Mouse (Mus musculus): ENCODE results near the gene Tmco3.

DNA sequence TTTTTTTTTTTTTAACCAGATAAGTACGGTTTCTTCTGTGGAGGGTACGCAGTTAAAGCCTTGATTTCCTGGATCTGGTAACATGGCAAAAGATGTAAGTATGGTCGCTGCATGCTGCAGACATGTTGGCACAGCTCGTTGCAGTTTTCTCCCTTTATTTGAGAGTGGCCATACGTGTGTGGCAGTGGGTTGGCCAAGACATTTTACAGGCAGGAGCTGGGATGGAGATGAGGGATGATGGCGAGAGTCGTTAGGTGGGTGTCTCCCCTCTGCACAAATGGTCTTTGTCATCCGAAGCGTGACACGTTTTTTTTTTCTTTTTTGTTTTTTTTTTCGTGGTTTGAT, 51.6 kb downstream of the Tmco3 start:
- TF ChIP-seq CTCF (IDR thresholded peaks at IDR 0.05; ENCODE audit: control insufficient read depth, insufficient read depth, low read length) (no peak), POLR2A (IDR thresholded peaks at IDR 0.05; ENCODE audit: borderline replicate concordance, control insufficient read depth, low read depth, low read length) (no peak)

All from bone marrow, adult 2 months (tissue).